Mouse (Mus musculus): ENCODE measurements around the gene Etfb.
A peak's percentile ranks its signal among the peaks of the same experiment; 100 is the strongest.

Gene Etfb

GRCm38 (mm10) chr7:43443917-43444293 is at the start of gene Etfb, which contains the start of gene Gm45233:
Etfb (plus strand) TSS chr7:43444083.
Gm45233 (plus strand) TSS chr7:43444128.
- peak; percentile 95 for DNase-seq

GRCm38 (mm10) chr7:43399501-43399900 is 44.4 kb upstream of the Etfb start:
- no peak for DNase-seq

- no peak for DNase-seq
These were observed 41.2 kb upstream of the Etfb start for GRCm38 (mm10) chr7:43402718-43403117.

- DNase-seq = no peak
These were observed 36.3 kb upstream of the Etfb start for GRCm38 (mm10) chr7:43407573-43407972.

- no peak for DNase-seq
These were observed 35.7 kb upstream of the Etfb start, which contains the start of gene Siglecg for GRCm38 (mm10) chr7:43408131-43408553. Siglecg (plus strand) TSS chr7:43408204.

- DNase-seq = no peak
These were observed 34.8 kb upstream of the Etfb start for GRCm38 (mm10) chr7:43409084-43409483.

GRCm38 (mm10) chr7:43411724-43412123 is 32.2 kb upstream of the Etfb start:
- peak; percentile 10 for DNase-seq

GRCm38 (mm10) chr7:43417298-43417697 is 26.6 kb upstream of the Etfb start:
- no peak for DNase-seq

- DNase-seq = peak; percentile 86
These were observed 20.8 kb upstream of the Etfb start for GRCm38 (mm10) chr7:43422995-43423617.

GRCm38 (mm10) chr7:43423991-43424625 is 19.8 kb upstream of the Etfb start:
- no peak for DNase-seq

GRCm38 (mm10) chr7:43427406-43427805 is 16.5 kb upstream of the Etfb start, which contains the start of gene Lim2:
Lim2 (plus strand) TSS chr7:43427670.
- DNase-seq = no peak

- no peak for DNase-seq
These were observed 14.4 kb upstream of the Etfb start for GRCm38 (mm10) chr7:43429500-43429899.

GRCm38 (mm10) chr7:43432891-43433290 is 11.0 kb upstream of the Etfb start:
- no peak for DNase-seq

GRCm38 (mm10) chr7:43434676-43435075 is 9.2 kb upstream of the Etfb start:
- no peak for DNase-seq

- DNase-seq = no peak
These were observed 7.3 kb upstream of the Etfb start, which contains the start of gene Nkg7 for GRCm38 (mm10) chr7:43436341-43437255. Nkg7 (plus strand) TSS chr7:43437073.

- DNase-seq = no peak
These were observed 5.3 kb upstream of the Etfb start for GRCm38 (mm10) chr7:43438611-43439010.

- no peak for DNase-seq
These were observed 3.4 kb upstream of the Etfb start, which contains the start of gene Cldnd2 for GRCm38 (mm10) chr7:43440482-43440881. Cldnd2 (plus strand) TSS chr7:43440782.

GRCm38 (mm10) chr7:43441071-43441470 is 2.8 kb upstream of the Etfb start:
- DNase-seq = no peak

- DNase-seq = peak; percentile 7
These were observed 1.2 kb upstream of the Etfb start for GRCm38 (mm10) chr7:43442684-43443083.

GRCm38 (mm10) chr7:43443126-43443916 is 562 bp upstream of the Etfb start:
- peak; percentile 78 for DNase-seq

GRCm38 (mm10) chr7:43447801-43448200 is 3.9 kb downstream of the Etfb start:
- no peak for DNase-seq

- DNase-seq = no peak
These were observed 4.4 kb downstream of the Etfb start for GRCm38 (mm10) chr7:43448246-43448645.
